Mouse (Mus musculus): ENCODE measurements around the gene Acer2.
"Not testable (repeated sequence)": the region's sequence is repeated elsewhere in the genome, so short reads cannot be mapped to it uniquely, and the experiment has no call there.

The Acer2 gene

DNA sequence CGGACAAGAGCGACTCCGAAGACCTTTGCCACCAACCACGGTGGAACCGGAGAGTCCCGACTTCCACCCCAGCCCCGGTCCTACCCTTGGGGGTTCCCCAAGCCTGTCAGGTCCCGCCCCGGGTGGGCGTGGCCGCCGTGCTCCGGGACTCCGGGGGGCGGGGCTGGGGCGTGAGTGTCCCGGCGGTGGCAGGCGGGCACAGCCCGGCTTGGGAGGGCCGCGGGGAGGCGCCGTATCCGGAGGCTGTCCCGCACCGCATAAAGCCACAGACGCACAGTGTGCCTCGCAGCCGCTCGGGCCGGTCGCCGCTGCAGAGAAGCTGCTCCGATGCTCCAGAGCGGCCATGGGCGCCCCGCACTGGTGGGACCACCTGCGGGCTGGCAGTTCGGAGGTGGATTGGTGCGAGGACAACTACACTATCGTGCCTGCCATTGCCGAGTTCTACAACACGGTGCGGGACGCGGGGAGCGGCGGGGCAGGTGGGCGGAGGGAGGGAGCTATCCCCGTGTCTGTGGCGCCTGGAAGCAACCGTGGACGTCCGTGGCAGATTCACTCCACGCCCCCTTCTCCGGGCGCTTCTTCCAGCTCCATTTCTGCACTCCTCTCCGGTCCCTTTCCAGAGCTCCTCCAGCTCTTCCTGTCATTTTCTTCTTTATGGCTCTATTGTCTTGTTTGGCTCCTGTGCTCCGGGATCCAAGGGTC is at the start of gene Acer2:
Acer2 (plus strand) TSS at position 251 of the 702 bp plus-strand sequence.
- DNase-seq (ENCODE audit: low spot score), result no peak

DNA sequence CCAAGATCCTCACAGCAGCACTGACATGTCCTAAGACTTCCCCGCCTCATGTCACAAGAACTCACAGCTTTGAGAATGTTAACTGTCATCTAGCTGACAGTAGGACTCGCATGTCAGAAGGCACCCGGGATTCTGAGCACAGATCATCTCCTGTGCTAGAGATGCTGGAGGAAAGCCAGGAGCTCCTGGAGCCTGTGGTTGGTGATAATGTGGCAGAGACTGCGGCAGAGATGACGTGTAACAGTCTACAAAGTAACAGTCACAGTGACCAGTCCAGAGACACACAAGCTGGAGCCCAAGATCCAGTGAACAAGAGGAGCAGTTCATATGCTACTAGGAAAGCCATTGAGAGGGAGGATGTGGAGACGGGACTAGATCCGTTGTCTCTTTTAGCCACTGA is 49.1 kb upstream of the Acer2 start:
- no peak for DNase-seq (ENCODE audit: low spot score)

DNA sequence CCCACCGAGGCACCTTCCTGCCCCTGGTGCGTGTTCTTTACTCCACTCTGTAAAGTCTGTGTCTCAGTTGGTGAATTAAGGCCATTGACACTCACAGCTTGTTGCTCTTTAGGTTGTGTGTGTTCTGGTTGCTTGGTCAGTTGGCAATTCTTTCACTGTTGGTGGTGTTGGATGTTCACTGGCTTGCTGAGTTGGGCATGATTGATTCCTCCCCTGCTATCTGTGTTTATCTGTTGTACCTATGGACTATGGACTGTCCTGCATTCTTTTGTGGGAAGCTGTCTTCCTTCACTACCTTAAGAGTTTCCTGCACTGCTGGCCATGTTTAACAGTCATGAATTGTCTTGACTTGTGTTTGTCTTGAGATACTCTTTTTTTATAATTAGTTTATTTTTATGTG is 42.3 kb upstream of the Acer2 start:
- no peak for DNase-seq (ENCODE audit: low spot score)

DNA sequence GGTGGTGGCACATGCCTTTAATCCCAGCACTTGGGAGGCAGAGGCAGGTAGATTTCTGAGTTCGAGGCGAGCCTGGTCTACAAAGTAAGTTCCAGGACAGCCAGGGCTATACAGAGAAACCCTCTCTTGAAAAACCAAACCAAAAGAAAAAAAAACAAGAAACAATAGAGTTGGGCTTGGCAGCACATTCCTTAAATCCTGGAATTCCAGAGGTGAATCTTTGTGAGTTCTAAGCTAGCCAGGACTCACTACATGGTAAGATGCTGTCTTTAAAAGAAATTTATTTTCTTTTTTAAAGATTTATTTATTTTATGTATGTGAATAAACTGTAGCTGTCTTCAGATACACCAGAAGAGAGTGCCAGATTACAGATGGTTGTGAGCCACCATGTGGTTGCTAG is 33.1 kb upstream of the Acer2 start:
- DNase-seq (ENCODE audit: low spot score), result not testable (repeated sequence)

DNA sequence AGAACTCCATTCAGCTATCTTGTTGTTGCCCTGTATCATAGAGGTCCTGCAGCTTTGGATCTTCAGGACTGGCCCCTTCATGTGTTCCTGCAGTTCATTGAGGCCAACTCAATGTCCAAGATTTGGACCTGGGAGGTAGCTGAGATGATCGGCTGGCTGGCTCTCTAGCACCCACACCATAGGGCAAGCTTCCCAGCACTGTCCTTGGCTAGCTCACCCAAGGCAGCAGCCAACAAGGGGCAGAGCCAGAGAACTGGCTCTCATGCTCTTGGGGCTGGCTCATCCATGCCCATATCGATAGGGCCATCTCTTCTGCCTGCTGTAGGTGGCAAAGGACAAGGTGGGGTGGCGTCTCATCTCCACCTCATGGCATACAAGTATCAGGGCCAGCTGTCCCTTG is 28.8 kb upstream of the Acer2 start:
- DNase-seq (ENCODE audit: low spot score), result peak; percentile 64

DNA sequence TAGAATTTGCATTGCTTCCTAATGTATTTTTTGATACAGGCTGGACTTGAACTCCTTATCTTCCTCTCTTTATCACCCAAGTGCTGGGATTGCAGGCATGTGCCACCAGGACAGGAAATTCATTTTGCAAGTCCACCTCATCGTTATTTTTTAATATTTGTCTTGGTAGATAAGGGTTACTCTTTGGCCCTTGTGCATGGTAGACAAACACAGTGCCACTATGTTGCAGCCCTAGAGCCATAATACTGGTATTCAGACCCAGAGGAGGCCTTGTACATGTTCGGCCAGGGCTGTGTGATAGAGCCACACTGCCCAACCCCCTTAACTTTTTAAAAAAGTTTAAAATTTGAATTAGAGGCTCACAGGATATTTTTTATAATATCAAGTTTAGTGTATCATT is 26.9 kb upstream of the Acer2 start:
- no peak for DNase-seq (ENCODE audit: low spot score)

DNA sequence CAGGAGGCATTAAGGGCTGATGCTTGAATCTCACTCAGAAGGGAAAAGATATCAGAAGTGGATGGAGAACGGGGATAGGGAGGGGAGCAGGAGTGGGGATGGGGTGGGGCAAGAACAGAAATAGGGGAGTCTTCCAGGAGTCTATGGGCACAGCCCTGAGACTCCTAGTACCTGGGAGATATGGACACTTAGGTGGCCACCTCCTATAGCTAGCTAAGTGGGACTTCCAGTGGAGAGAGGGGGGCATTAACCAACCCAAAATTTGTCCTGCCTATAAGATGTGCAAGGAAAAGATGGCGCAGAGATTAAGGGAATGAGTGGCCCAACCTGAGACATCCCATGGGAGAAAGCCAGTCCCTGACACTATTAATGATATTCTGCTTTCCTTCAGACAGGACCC is 22.9 kb upstream of the Acer2 start:
- no peak for DNase-seq (ENCODE audit: low spot score)

DNA sequence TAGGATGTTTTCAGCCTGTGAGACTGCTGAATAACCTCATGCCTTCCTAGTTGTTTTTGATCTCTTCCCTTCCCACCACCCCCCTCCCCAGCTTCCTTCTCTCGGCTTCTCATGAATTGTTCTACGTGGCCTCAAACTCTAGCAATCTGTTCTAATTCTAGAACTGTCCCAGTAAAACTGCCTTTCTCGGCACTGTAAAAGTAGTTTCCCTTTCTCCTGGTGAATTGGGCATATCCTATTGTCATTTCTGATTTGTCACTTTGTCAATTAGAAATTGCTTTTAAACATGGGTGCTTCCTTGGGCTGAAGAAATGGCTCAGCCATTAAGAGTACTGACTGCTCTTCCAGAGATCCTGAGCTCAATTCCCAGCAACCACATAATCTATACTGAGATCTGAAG is 22.2 kb upstream of the Acer2 start:
- DNase-seq (ENCODE audit: low spot score), result no peak

DNA sequence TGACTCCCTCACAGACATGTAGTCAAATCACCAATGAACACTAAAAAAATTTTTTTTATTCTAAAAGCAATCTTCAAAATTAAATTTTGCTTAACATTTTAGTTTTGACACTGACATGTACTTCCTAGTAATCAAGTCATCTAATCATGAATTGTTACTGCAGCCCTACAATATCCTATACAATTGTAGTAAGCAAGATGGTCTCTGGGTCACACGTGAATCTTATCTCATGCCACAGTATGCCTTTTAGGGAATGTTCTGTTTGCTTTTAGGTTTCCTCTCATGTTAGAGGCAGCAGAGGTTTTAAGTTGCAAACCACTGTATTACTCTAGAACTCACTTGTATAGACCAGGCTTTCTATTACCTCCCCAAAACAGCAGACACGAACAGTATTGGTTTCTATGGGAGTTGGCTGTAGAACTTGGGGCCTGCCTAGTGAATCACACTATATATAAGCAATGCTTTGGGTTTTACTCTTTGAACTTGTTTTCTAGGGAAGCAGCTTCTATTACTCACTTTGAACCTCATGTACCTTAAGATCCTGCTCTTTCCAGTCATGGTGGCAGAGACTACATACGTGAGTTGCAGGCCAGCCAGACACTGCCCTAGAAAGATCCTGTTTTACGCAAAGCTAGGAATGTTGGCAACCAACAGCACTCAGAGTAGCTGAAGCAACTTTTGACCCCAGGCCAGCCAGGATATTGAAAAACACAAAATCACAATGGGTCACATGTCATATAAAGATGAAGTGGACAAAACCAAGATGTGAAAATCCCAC is 21.2 kb upstream of the Acer2 start:
- peak; percentile 87 for DNase-seq (ENCODE audit: low spot score)

DNA sequence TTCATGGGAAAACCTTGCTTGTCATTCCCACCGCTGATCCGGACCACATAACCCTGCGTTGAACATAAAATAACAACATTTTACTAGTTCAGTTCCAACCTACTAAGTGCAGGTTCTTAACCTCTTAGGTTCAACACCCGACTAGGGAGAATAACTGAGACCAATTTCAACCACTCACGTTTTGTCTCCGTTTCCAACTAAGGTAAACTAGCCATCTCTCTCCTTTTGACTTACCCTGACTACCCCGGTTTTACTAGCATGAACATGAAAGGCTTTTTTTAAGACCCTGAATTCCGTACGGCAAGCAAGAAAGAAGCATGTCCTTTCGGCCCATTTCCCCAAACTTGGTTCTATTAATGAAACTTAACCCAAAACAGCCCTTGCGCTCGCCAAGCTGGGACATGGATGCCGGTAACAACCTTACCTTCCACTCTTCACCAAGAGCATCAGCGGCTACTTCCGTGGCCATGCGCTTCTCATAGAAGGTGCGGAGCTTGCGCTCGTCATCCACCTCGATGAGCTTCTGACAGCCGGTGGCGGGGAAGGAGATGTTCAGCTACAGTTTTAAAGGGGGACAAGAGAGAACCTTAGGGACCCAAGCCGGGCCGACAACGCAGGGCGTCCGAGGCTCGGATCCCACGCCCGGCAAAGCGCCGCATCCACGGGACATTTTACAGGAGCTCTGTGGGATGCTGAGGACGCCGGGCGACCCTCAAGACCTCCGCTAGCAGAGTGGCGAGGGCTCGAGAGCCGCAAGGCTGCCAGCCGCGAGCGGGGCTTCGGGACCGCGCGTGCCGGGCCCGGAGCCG is 17.7 kb upstream of the Acer2 start:
- DNase-seq (ENCODE audit: low spot score), result peak; percentile 26

DNA sequence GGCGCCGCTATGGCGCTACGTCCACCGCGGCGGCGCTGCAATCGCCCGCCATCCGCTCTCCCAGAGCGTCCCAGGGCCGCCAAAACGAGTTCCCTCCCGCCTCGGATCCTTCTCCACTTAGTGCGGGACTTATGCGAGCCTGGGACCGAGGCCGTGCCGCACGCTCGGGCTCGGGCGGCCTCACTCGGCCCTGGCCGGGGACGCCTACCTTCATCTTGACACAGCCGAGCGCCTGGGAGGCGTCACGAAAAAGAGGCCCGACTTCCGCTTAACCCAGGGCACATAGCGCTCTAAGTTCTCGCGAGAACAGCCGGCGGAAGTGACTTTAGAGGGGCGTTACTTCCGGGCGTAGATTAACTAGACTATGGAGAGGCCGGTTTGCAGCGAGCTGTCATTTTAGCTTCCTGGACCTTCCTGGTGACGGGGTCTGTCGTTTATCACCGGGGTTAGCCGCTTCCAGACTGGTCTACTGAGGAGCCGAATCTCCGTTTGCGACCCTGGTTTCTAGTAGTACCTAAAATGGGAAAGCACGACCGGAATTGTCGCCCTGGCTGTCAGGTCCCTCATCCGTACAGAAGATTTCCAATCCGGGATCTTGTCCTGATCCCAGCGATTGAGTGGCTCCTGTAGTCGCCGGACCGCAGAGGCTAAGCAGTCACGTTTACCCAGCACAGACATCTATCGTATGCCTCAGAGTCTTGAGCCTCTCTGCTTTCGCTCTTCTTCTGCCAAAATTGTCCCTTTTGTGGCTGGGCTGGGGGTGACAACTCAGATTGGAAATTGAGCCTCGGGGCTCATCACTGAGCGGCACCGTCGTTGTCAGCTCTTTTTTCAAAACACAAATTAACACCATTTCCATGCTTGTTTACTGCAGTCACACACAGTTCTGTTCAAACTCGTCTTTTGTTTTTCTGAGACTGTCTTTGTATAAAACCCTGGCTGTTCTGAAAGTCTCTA is 16.8 kb upstream of the Acer2 start, which contains the start of gene Rps6:
Rps6 (minus strand) TSS at position 300 of the 957 bp plus-strand sequence.
- peak; percentile 98 for DNase-seq (ENCODE audit: low spot score)

DNA sequence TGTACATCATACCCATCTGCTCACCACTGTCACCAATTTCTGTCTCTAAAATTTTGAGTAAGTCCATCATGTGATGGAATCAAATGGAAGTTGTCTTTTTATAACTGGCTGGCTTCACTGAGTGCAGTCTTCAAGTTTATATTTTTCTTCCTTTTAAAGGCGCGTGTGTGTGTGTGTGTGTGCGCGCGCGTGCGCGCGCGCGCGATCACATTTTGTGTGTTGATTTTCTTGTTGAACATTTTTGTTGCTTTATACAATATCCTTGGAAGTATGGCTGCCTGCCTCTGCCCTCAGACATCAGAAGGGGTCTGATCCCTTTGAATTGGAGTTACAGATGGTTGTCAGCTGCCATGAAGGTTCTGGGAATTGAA is 16.1 kb upstream of the Acer2 start:
- no peak for DNase-seq (ENCODE audit: low spot score)

DNA sequence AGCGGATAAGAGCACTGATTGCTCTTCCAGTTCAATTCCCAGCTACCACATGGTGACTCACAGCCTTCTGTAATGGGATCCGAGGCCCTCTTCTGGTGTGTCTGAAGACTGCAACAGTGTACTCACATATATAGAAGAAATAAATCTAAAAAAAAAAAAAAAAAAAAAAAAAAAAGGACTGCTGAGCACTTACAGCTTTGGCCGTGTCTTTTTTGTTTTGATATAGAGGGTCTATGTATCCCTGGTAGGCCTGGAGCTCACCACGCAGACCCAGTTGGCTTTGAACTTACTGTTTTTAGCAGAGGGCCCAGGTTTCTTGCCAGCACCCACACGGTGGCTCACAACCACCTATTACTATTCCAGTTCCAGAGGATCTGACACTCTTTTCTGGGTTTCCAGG is 10.1 kb upstream of the Acer2 start:
- no peak for DNase-seq (ENCODE audit: low spot score)

DNA sequence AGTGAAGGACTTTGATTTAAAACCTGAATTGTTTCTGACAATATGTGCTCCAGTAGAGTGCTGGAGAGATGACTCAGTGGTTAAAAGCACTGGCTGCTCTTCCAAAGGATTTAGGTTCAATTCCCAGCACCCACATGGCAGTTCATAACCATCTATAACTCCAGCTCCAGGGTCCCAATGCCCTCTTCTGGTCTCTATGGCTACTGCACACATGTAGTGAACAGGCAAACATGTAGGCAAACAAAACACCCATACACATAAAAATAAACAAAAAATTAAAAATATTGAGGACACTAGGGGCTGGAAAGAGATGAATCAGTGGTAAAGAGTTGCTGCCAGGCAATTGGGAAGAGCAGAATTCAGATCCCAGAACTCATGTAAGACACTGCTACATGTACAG is 2.2 kb upstream of the Acer2 start:
- no peak for DNase-seq (ENCODE audit: low spot score)

DNA sequence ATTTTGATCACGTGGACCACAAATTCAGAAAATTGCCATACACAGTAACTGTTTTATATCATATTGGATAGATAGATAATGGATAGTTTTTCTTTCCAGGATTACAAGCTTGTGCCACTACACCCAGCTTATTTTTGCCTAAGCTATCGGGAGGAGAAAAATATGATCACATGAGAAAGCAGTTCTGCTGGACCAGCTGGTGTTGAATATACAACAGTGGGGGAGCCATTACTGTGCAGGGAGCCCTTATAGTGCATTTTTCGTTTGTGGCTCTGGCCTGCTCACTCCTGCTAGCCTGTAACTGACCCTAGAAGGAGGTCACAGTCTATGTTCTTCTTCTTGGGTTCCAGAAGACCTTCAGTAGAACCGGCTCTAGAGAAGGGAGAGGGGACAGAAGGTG is 1.1 kb upstream of the Acer2 start:
- no peak for DNase-seq (ENCODE audit: low spot score)

DNA sequence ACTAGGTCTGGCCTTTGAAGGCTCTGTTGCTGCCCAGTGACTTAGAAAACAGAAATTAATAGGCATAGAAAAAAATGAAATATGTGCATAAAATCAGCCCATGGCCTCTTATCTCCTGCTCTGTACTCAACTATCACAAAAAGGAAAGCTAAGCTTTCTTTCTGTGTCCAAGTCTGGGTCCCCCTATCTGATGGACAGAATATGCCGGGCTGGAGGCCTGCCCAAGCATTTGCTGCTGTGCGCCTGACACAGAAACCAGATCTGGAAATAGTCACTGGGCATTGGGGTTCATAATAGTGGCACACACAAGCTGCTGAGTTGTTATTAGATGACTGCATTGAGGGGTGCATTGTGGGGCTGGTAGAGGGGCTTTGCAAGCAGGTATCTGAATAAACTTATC is 5.3 kb downstream of the Acer2 start:
- DNase-seq (ENCODE audit: low spot score), result no peak

DNA sequence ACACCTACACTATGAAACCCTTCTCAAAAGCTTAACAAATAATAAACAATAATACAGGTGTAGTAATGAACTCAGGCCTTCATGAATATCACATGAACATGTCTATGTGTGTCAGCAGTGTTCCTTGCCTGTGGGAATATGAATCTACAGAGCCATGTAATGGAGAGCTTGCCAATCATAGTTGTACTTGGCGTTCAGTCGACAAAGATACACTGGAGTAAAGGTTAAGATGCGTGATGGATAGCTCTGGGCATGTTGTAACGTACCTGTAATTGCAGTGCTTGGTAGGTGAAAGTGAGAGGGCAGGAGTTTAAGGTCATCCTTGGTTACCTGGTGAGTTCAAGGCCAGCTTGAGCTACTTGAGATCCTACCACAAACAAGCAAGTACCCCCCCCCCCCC is 7.0 kb downstream of the Acer2 start:
- no peak for DNase-seq (ENCODE audit: low spot score)

DNA sequence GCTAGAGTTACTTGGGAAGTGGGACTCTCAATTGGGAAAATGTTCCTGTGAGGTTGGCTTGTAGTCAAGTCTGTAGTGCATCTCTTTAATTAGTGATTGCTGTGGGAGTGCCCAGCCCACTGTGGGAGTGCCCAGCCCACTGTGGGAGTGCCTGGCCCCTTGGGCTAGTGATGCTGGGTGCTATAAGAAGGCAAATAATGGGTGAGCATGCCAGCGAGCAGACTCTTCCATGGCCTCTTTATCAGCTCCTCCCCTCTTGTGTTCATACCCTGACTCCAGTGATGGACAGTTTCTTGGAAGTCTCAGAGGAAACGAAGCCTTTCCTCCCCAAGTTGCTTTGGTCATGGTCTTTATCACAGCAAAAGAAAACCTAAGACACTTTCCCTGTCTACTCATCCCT is 8.2 kb downstream of the Acer2 start:
- DNase-seq (ENCODE audit: low spot score), result no peak

DNA sequence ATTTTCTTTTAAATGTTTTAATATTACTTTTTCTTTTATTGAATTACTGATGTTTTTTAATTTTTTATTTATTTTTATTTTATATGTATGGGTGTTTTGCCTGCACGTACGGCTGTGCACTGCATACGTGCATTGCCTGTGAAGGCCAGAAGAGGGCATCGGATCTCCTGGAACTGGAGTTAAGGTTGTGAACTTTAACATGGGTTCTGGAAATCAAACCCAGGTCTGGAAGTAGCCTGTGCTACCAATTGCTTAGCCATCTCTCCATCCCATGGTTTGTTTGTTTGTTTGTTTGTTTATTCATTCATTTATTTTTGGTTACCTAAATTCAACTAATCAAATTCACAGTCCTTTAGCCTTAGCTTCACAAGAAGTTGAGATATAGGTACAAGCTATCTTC is 10.7 kb downstream of the Acer2 start:
- no peak for DNase-seq (ENCODE audit: low spot score)

DNA sequence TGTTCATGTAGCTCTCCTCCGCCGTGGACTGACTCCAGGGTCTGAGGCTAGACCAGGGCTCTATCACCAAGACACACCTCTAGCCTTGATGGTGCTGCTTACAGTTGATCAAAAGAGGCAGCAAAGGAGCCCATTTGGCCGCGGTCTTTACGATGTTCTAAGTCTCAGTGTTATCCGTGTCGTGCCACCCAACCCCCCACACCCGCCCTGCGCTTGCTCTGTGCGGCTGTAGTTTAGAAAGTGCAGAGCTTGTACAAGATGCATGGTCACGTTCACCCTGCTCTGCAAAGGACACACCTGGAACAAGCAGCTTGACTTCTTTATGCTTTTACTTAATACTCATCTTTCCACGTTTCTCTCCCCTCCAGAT is 11.6 kb downstream of the Acer2 start:
- DNase-seq (ENCODE audit: low spot score), result no peak

DNA sequence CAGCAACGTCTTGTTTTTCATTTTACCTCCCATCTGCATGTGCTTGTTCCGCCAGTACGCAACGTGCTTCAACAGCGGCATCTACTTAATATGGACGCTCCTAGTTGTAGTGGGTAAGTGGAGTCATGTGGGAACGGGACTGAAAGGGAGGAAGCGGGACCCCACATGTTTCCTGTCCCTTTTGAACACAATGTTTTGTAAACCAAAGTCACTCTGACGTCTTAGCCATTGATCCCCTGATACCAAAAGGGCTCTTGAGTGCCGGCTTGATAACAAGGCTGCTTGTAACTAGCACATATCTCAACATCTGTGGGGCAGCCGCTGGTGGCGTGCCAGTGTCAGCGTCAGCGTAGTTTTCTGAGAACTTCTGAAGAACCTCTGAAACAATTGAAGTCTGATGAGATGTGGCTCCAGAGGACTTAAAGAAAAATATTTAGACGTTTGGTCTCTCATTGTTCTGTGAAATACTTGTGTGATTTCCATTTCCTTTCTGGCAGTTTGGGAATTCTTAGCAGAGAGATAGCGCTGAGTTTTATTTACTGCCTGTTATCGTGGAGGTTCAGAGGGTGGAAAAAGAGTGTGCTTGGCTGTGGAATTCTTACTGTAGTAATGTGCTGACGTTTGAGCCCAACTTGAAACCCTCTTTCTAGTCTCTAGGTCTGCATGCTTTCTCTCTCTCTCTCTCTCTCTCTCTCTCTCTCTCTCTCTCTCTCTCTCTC is 12.1 kb downstream of the Acer2 start:
- no peak for DNase-seq (ENCODE audit: low spot score)
